Mouse (Mus musculus): ENCODE data around the gene Hmga2.
"Not testable (repeated sequence)": the region's sequence is repeated elsewhere in the genome, so short reads cannot be mapped to it uniquely, and the experiment has no call there.

Hmga2 gene

GRCm38 (mm10) chr10:120339324-120339723 lies 136.9 kb downstream of the Hmga2 start:
- DNase-seq, result no peak

GRCm38 (mm10) chr10:120338841-120339240 lies 137.4 kb downstream of the Hmga2 start:
- DNase-seq, result no peak

DNA sequence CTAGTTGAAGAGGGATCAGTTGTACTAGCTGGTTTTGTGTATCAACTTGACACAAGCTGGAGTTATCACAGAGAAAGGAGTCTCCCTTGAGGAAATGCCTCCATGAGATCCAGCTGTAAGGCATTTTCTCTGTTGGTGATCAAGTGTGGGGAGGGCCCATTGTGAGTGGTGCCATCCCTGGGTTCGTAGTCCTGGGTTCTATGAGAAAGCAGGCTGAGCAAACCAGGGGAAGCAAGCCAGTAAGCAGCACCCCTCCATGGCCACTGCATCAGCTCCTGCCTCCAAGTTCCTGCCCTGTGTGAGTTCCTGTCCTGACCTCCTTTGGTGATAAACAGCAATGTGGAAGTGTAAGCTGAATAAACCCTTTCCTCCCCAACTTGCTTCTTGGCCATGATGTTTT lies 137.8 kb downstream of the Hmga2 start:
- not testable (repeated sequence) for DNase-seq

DNA sequence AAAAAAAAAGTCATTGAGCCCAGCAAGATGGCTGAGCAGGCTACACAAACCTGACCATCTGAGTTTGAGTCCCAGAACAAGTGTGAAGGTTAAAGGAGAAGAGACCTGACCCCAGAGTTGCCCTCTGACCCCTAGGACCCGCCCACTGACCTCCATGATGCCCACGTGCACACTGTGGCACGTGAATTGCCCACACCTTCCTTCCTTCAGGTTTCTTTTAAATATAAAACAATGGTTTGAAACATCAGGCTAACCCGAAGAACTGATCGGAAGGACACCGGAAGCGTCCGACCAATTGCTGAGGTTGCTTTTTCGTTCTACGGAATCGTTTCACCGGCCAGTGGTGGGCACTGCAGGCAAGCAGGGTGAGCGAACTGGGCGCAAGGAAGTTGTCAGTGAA lies 148.3 kb downstream of the Hmga2 start:
- DNase-seq, result no peak

- no peak for DNase-seq
Observed at GRCm38 (mm10) chr10:120323584-120324203, 152.6 kb downstream of the Hmga2 start.

DNA sequence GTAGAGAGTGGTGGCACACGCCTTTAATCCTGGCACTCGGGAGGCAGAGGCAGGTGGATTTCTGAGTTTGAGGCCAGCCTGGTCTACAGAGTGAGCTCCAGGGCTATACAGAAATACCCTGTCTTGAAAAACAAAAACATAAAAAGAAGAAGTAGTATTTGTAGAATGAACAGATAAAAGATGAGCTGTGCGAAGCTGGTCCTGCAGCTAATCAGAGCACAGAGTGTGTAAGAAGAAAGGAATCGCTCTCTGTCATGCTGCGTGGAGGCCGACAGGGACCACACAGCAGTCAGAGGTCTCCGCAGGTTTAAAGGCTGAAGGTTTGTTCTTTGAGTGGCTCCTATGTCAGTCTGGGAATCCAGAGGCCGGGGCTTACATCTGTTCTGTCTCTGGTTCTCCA lies 153.5 kb downstream of the Hmga2 start:
- no peak for DNase-seq

- DNase-seq, result peak; percentile 8
Observed at GRCm38 (mm10) chr10:120319614-120320013, 156.7 kb downstream of the Hmga2 start.

Measured in thymus, postnatal 14 days (tissue).